Mouse (Mus musculus): Measurements from ENCODE around the gene Rin2. TPM values are rescaled to one million over a fixed set of nuclear protein-coding genes. Genes with fewer than 3 reads are reported as not detected.
"Not testable (repeated sequence)": the region's sequence is repeated elsewhere in the genome, so short reads cannot be mapped to it uniquely, and the experiment has no call there.

Rin2 gene
- polyA plus RNA-seq, 1 experiment from 2014 or later = 18.6 TPM

- WGBS = 51% methylated on average over 4 of the region's 4 CpGs
- not testable (repeated sequence) for ATAC-seq; H3K27me3 ChIP-seq (replicated peaks); H3K4me3 ChIP-seq (replicated peaks); H3K36me3 ChIP-seq; H3K9me3 ChIP-seq; H3K4me2 ChIP-seq (replicated peaks); H3K9ac ChIP-seq; H3K27ac ChIP-seq
- peaks cover 14% of the 10 kb centered on the region; the same call in 1 of the 2 replicates for H3K4me1 ChIP-seq (replicated peaks)
These were observed 230.9 kb downstream of the Rin2 start for GRCm38 (mm10) chr2:145905884-145906283.

GRCm38 (mm10) chr2:145920941-145921650, 246.1 kb downstream of the Rin2 start:
- peak; percentile 25; the same call in 1 of the 2 replicates for ATAC-seq
- Histone ChIP-seq H3K36me3 (peaks cover 27% of the 10 kb centered on the region), H3K9me3 (no peaks in the 10 kb centered on the region), H3K27ac (no peak overlapping the region), H3K4me3 (replicated peaks) (no peak overlapping the region), H3K27me3 (replicated peaks) (no peaks in the 10 kb centered on the region), H3K4me1 (replicated peaks) (no peaks in the 10 kb centered on the region), H3K4me2 (replicated peaks) (no peak overlapping the region), H3K9ac (no peak overlapping the region)
- WGBS = 80% methylated on average over 8 of the region's 8 CpGs

- H3K36me3 ChIP-seq = peaks cover 16% of the 10 kb centered on the region
- H3K9me3 ChIP-seq = no peaks in the 10 kb centered on the region
- H3K27ac ChIP-seq = no peak within 1 kb of the TSS
- H3K27me3 ChIP-seq (replicated peaks) = no peaks in the 10 kb centered on the region
- H3K4me2 ChIP-seq (replicated peaks) = peak within 1 kb of the TSS; percentile 68
- peak; percentile 99 for ATAC-seq
- WGBS = under 1% methylated on average over 61 of the region's 61 CpGs
- peaks cover 6% of the 10 kb centered on the region; the same call in 1 of the 2 replicates for H3K4me1 ChIP-seq (replicated peaks)
- H3K9ac ChIP-seq = peak within 1 kb of the TSS; percentile 55
- peak within 1 kb of the TSS; percentile 89 for H3K4me3 ChIP-seq (replicated peaks)
These were observed 259.6 kb downstream of the Rin2 start, which contains the start of the genes Cfap61 and Crnkl1 for GRCm38 (mm10) chr2:145934339-145935231. TSS of gene Cfap61 (plus strand) at chr2:145934784. TSS of gene Crnkl1 (minus strand) at chr2:145935014.

GRCm38 (mm10) chr2:145936975-145937374, 262.0 kb downstream of the Rin2 start:
- 80% methylated on average over 8 of the region's 8 CpGs for WGBS
- H3K4me2 ChIP-seq (replicated peaks) = no peak overlapping the region

More at GRCm38 (mm10) chr2:145936975-145937374, 262.0 kb downstream of the Rin2 start:
- ATAC-seq = no peak
- Histone ChIP-seq H3K9me3 (no peaks in the 10 kb centered on the region), H3K36me3 (no peaks in the 10 kb centered on the region), H3K27ac (no peak overlapping the region), H3K4me3 (replicated peaks) (no peak overlapping the region), H3K27me3 (replicated peaks) (no peaks in the 10 kb centered on the region), H3K9ac (no peak overlapping the region), H3K4me1 (replicated peaks) (peaks cover 6% of the 10 kb centered on the region; the same call in 1 of the 2 replicates)

Other genes with a start within 250 kb of the Rin2 start
- gene Naa20, start 226.9 kb downstream of the Rin2 start, polyA plus RNA-seq (2015; fragmentation: Nextera tagmentation; extraction: Ambion mirVana) = 145 and 157 TPM in 2 replicates

Measured in intestine, embryonic 15.5 days (tissue).